Mouse (Mus musculus): ENCODE measurements at regions not wholly inside any gene's neighbourhood (a gene's known extent, or its start where the extent isn't known, plus 50 kb on each side); places are given as distances from the start of the nearest gene placed in this dataset.

- no peak for DNase-seq (ENCODE audit: low spot score)
- Histone ChIP-seq H3K27ac (ENCODE audit: low read depth) (no peak overlapping the region), H3K27me3 (ENCODE audit: control insufficient read depth, insufficient read depth, low read length) (no peaks in the 10 kb centered on the region), H3K4me1 (ENCODE audit: control insufficient read depth, insufficient read depth) (peaks cover 9% of the 10 kb centered on the region; the same call in 1 of the 2 replicates), H3K36me3 (replicated peaks; ENCODE audit: control insufficient read depth, insufficient read depth, low read length) (no peaks in the 10 kb centered on the region), H3K9me3 (replicated peaks; ENCODE audit: control insufficient read depth, low read length) (0 out of 2 replicates have a peak, but pooled peaks cover 4% of the 10 kb centered on the region), H3K9ac (replicated peaks; ENCODE audit: low read depth, low read length) (no peak overlapping the region), H3K4me3 (ENCODE audit: low read depth, low read length) (no peak overlapping the region), H3K4me2 (ENCODE audit: low read depth, low read length) (no peak overlapping the region)
- TF ChIP-seq EP300 (IDR thresholded peaks at IDR 0.05; ENCODE audit: low read depth) (no peak), CTCF (IDR thresholded peaks at IDR 0.05; ENCODE audit: low read depth) (no peak)
- 51% methylated on average over 9 of the region's 9 CpGs for WGBS
- no peak for ATAC-seq (ENCODE audit: insufficient read depth, low read depth)
Observed at GRCm38 (mm10) chr7:133316701-133317475, 192.7 kb upstream of the Ctbp2 start.

DNA sequence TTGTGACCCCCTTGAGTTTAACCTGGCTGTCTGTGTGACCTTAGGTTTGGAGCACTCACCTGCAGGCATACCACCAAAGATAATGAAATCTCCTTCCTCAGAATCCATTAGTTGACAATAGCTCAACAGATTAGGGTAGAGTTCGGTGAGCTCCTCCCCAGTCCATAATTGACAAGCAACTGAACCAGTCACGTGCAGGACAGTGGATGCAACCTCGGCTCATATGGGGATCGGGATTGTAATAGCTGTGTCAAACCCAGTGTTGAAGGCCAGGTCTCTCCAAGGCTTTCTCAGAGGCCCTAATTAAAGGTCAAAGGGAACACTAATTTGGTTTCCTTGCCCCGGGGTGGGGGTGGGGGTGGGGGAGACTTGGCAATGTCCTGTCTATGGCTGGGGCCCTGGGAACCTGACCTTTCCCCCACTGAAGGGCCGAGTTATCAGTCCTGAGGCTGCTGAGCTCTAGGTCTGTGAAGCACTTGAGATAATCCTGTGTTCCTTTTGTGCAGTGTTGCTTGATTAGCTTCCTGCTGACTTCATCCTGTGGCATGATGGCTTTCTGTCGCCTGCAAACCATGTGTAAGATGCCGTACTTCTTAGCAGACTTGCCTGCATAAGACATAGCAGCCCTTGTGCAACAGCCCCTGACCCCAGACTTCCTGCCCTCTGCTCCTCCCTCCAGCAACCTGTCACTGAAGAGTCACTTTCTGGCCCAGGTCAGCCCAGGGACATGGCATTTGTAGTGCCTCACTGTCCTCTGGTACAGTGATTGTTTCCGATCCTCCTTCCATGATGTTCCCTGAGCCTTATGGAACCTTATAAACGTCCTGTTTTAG lies 191.3 kb upstream of the Ctbp2 start:
- H3K4me2 ChIP-seq (ENCODE audit: low read depth, low read length): 0 out of 2 replicates have a peak overlapping the region, but pooled peaks have one; percentile 7
- ATAC-seq (ENCODE audit: insufficient read depth, low read depth): peak; percentile 86

GRCm38 (mm10) chr7:133313115-133313514 lies 189.0 kb upstream of the Ctbp2 start:
- no peak overlapping the region for H3K4me2 ChIP-seq (ENCODE audit: low read depth, low read length)
- H3K9me3 ChIP-seq (replicated peaks; ENCODE audit: control insufficient read depth, low read length): 0 out of 2 replicates have a peak, but pooled peaks cover 4% of the 10 kb centered on the region
- H3K4me1 ChIP-seq (ENCODE audit: control insufficient read depth, insufficient read depth): peaks cover 9% of the 10 kb centered on the region; the same call in 1 of the 2 replicates
- WGBS: 48% methylated on average over 5 of the region's 5 CpGs
- DNase-seq (ENCODE audit: low spot score): no peak
- no peak overlapping the region for H3K4me3 ChIP-seq (ENCODE audit: low read depth, low read length)
- ATAC-seq (ENCODE audit: insufficient read depth, low read depth): no peak
- no peak overlapping the region for H3K9ac ChIP-seq (replicated peaks; ENCODE audit: low read depth, low read length)
- no peak for TF ChIP-seq EP300 (IDR thresholded peaks at IDR 0.05; ENCODE audit: low read depth)
- no peak for TF ChIP-seq CTCF (IDR thresholded peaks at IDR 0.05; ENCODE audit: low read depth)
- no peaks in the 10 kb centered on the region for H3K27me3 ChIP-seq (ENCODE audit: control insufficient read depth, insufficient read depth, low read length)
- H3K36me3 ChIP-seq (replicated peaks; ENCODE audit: control insufficient read depth, insufficient read depth, low read length): no peaks in the 10 kb centered on the region
- H3K27ac ChIP-seq (ENCODE audit: low read depth): no peak overlapping the region

More for the DNA sequence above, 191.3 kb upstream of the Ctbp2 start:
- Histone ChIP-seq H3K27me3 (ENCODE audit: control insufficient read depth, insufficient read depth, low read length) (no peaks in the 10 kb centered on the region), H3K9ac (replicated peaks; ENCODE audit: low read depth, low read length) (no peak overlapping the region), H3K36me3 (replicated peaks; ENCODE audit: control insufficient read depth, insufficient read depth, low read length) (no peaks in the 10 kb centered on the region), H3K4me1 (ENCODE audit: control insufficient read depth, insufficient read depth) (peaks cover 9% of the 10 kb centered on the region; the same call in 1 of the 2 replicates), H3K4me3 (ENCODE audit: low read depth, low read length) (no peak overlapping the region), H3K27ac (ENCODE audit: low read depth) (peak overlapping the region; percentile 3; the same call in 1 of the 2 replicates), H3K9me3 (replicated peaks; ENCODE audit: control insufficient read depth, low read length) (0 out of 2 replicates have a peak, but pooled peaks cover 4% of the 10 kb centered on the region)
- TF ChIP-seq EP300 (IDR thresholded peaks at IDR 0.05; ENCODE audit: low read depth): no peak
- no peak for TF ChIP-seq CTCF (IDR thresholded peaks at IDR 0.05; ENCODE audit: low read depth)
- WGBS: 18% methylated on average over 10 of the region's 10 CpGs
- peak; percentile 45 for DNase-seq (ENCODE audit: low spot score)

GRCm38 (mm10) chr7:133311116-133311801 lies 187.1 kb upstream of the Ctbp2 start:
- Histone ChIP-seq H3K9me3 (replicated peaks; ENCODE audit: control insufficient read depth, low read length) (0 out of 2 replicates have a peak, but pooled peaks cover 4% of the 10 kb centered on the region), H3K36me3 (replicated peaks; ENCODE audit: control insufficient read depth, insufficient read depth, low read length) (no peaks in the 10 kb centered on the region), H3K4me1 (ENCODE audit: control insufficient read depth, insufficient read depth) (peaks cover 9% of the 10 kb centered on the region; the same call in 1 of the 2 replicates), H3K4me2 (ENCODE audit: low read depth, low read length) (no peak overlapping the region), H3K27me3 (ENCODE audit: control insufficient read depth, insufficient read depth, low read length) (no peaks in the 10 kb centered on the region), H3K9ac (replicated peaks; ENCODE audit: low read depth, low read length) (no peak overlapping the region), H3K4me3 (ENCODE audit: low read depth, low read length) (no peak overlapping the region), H3K27ac (ENCODE audit: low read depth) (no peak overlapping the region)
- no peak for TF ChIP-seq CTCF (IDR thresholded peaks at IDR 0.05; ENCODE audit: low read depth)
- no peak for TF ChIP-seq EP300 (IDR thresholded peaks at IDR 0.05; ENCODE audit: low read depth)
- ATAC-seq (ENCODE audit: insufficient read depth, low read depth) (no peak), DNase-seq (ENCODE audit: low spot score) (no peak)
- WGBS: 43% methylated on average over 9 of the region's 9 CpGs

GRCm38 (mm10) chr7:133304461-133304860 lies 180.3 kb upstream of the Ctbp2 start:
- Histone ChIP-seq H3K36me3 (replicated peaks; ENCODE audit: control insufficient read depth, insufficient read depth, low read length) (no peaks in the 10 kb centered on the region), H3K9ac (replicated peaks; ENCODE audit: low read depth, low read length) (no peak overlapping the region), H3K4me1 (ENCODE audit: control insufficient read depth, insufficient read depth) (no peaks in the 10 kb centered on the region), H3K4me3 (ENCODE audit: low read depth, low read length) (no peak overlapping the region), H3K27ac (ENCODE audit: low read depth) (no peak overlapping the region), H3K4me2 (ENCODE audit: low read depth, low read length) (no peak overlapping the region), H3K27me3 (ENCODE audit: control insufficient read depth, insufficient read depth, low read length) (no peaks in the 10 kb centered on the region), H3K9me3 (replicated peaks; ENCODE audit: control insufficient read depth, low read length) (no peaks in the 10 kb centered on the region)
- WGBS: 54% methylated on average over 5 of the region's 5 CpGs
- TF ChIP-seq CTCF (IDR thresholded peaks at IDR 0.05; ENCODE audit: low read depth) (no peak), EP300 (IDR thresholded peaks at IDR 0.05; ENCODE audit: low read depth) (no peak)
- DNase-seq (ENCODE audit: low spot score): no peak
- no peak for ATAC-seq (ENCODE audit: insufficient read depth, low read depth)

All from heart, postnatal 0 days (tissue).